Mouse (Mus musculus): ENCODE data around the gene Pcsk7. TPM values are rescaled to one million over a fixed set of nuclear protein-coding genes. Genes with fewer than 3 reads are reported as not detected.

The Pcsk7 gene
- polyA plus RNA-seq, 1 experiment, result 22.3 TPM

DNA sequence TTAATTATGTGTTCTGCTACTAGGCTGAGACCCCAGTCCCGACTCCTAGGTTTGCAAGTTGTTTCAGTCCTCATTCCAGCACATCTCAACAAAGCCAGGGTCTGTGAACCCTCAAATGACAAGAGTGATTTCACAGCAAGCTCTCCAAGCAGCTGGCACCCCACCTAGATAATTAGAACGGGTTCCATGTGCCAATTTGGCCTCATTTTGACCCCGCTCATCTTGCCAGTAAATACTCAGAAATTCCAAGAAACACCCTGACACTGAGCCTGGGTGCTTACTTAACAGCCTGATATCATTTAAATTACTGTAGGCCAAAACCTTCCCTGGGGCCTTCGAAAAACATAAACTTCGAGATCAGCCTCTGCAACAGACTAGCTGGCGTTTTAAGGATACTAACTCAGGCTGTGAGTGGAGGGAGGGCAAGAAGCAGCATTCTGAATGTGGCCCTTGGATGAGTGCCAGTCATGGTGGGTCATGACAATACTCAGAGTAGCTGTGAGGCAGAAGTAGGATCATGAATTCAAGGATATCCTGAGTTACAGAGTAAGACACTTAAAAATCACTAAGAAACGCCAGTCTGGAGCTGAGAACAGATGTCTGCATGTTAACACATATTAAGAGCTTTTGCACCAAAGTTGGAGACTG is 51.9 kb downstream of the Pcsk7 start:
- Histone ChIP-seq H3K4me3 (ENCODE audit: insufficient read depth, low read length) (no peak overlapping the region), H3K27ac (ENCODE audit: insufficient read depth, low read depth, low read length) (no peak overlapping the region), H3K4me1 (ENCODE audit: control insufficient read depth, insufficient read depth, low read length) (peaks cover 46% of the 10 kb centered on the region)
- TF ChIP-seq CTCF (IDR thresholded peaks at IDR 0.05; ENCODE audit: low read depth, low read length) (no peak), POLR2A (IDR thresholded peaks at IDR 0.05; ENCODE audit: borderline replicate concordance, low read depth, low read length) (no peak)

DNA sequence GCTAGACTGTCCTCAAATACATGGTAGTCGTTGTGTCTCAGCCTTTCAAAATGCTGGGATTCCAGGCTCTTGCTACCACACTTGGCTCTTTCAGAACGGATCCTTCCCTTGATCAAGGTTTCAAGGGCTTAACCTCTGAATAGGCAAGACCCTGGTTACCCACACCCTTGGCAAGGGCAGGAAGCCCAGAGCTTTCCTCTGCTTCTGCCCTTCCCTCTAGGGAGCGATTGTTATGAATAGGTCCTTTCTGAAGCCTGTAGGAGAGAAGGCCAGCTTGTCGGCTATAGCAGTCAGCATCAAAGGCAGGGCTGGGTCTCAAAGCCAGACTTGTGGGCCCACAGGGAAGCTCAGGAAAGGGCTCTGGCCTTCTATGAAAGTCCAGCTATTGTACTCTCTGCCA is 52.6 kb downstream of the Pcsk7 start:
- Histone ChIP-seq H3K27ac (ENCODE audit: insufficient read depth, low read depth, low read length) (peak overlapping the region; percentile 11; the same call in 1 of the 2 replicates), H3K4me1 (ENCODE audit: control insufficient read depth, insufficient read depth, low read length) (peaks cover 44% of the 10 kb centered on the region), H3K4me3 (ENCODE audit: insufficient read depth, low read length) (no peak overlapping the region)
- TF ChIP-seq POLR2A (IDR thresholded peaks at IDR 0.05; ENCODE audit: borderline replicate concordance, low read depth, low read length) (no peak), CTCF (IDR thresholded peaks at IDR 0.05; ENCODE audit: low read depth, low read length) (no peak)

DNA sequence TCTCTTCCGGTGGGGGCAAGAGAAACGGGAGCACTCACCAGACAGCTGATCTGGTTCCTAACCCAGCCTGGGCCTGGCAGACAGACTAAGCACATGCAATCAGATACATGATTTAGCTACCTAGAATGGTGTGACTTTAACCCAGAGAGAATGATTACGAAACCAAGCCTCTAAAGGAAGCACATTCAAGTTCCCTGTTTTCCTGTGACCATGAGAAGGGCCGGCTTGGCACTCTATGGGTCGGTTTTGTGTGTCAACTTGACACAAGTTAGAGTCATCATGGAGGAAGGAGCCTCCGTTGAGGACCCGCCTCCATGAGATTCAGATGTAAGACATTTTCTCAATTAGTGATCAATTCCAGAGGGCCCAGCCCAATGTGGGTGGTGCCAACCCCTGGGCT is 53.4 kb downstream of the Pcsk7 start:
- Histone ChIP-seq H3K4me1 (ENCODE audit: control insufficient read depth, insufficient read depth, low read length) (peaks cover 44% of the 10 kb centered on the region), H3K27ac (ENCODE audit: insufficient read depth, low read depth, low read length) (peak overlapping the region; percentile 39), H3K4me3 (ENCODE audit: insufficient read depth, low read length) (no peak overlapping the region)
- TF ChIP-seq CTCF (IDR thresholded peaks at IDR 0.05; ENCODE audit: low read depth, low read length) (no peak), POLR2A (IDR thresholded peaks at IDR 0.05; ENCODE audit: borderline replicate concordance, low read depth, low read length) (no peak)

DNA sequence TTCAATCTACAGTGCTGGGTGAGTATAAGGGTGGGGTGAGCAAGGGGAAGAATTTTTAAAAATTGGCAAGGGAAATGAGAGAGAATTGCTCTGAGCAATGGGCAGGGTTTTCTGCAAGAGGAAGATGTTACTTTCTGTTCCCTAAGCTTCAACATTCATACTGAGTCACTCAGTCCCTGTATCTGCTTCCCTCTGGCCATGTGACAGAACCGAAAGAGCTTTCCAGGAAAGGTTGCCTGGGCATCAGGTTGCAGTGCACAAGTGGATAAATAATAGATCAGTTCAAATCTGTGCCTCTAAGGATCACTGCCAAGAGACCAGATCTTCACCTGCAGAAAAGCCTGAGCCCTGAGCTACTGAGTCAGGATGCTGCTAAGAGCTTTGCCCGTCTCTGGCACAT is 55.6 kb downstream of the Pcsk7 start:
- Histone ChIP-seq H3K27ac (ENCODE audit: insufficient read depth, low read depth, low read length) (peak overlapping the region; percentile 83), H3K4me1 (ENCODE audit: control insufficient read depth, insufficient read depth, low read length) (peaks cover 44% of the 10 kb centered on the region), H3K4me3 (ENCODE audit: insufficient read depth, low read length) (no peak overlapping the region)
- TF ChIP-seq POLR2A (IDR thresholded peaks at IDR 0.05; ENCODE audit: borderline replicate concordance, low read depth, low read length), result no peak
- no peak for TF ChIP-seq CTCF (IDR thresholded peaks at IDR 0.05; ENCODE audit: low read depth, low read length)

GRCm38 (mm10) chr9:45963577-45963976 is 57.3 kb downstream of the Pcsk7 start:
- Histone ChIP-seq H3K27ac (ENCODE audit: insufficient read depth, low read depth, low read length) (no peak overlapping the region), H3K4me1 (ENCODE audit: control insufficient read depth, insufficient read depth, low read length) (peaks cover 39% of the 10 kb centered on the region), H3K4me3 (ENCODE audit: insufficient read depth, low read length) (no peak overlapping the region)
- no peak for TF ChIP-seq POLR2A (IDR thresholded peaks at IDR 0.05; ENCODE audit: borderline replicate concordance, low read depth, low read length)
- TF ChIP-seq CTCF (IDR thresholded peaks at IDR 0.05; ENCODE audit: low read depth, low read length), result no peak

DNA sequence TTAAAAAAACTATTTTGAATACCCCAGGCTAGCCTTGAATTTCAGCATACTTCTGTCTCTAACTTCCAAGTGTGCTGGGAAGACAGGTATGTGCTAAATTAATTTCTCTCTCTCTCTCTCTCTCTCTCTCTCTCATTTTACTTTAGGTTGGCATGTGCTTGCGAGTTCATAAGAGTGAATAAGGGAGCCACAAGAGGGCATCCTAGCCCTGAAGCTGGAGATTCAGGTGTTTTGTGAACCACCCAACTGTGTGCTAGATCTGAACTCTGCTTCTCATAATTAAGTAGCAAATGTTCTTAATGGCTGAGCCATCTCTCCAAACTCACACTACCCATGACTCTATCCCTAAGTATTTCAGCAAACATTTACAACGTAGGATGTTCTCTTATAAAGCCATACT is 70.6 kb downstream of the Pcsk7 start:
- TF ChIP-seq POLR2A (IDR thresholded peaks at IDR 0.05; ENCODE audit: borderline replicate concordance, low read depth, low read length), result no peak
- TF ChIP-seq CTCF (IDR thresholded peaks at IDR 0.05; ENCODE audit: low read depth, low read length), result no peak
- Histone ChIP-seq H3K4me1 (ENCODE audit: control insufficient read depth, insufficient read depth, low read length) (peaks cover 18% of the 10 kb centered on the region), H3K4me3 (ENCODE audit: insufficient read depth, low read length) (no peak overlapping the region), H3K27ac (ENCODE audit: insufficient read depth, low read depth, low read length) (no peak overlapping the region)

Other genes starting within 250 kb of the Pcsk7 start
- gene Cep164, start 77.8 kb upstream of the Pcsk7 start, polyA plus RNA-seq (2012; ENCODE audit: insufficient read depth, insufficient read length, missing spikeins), result 17.0 and 17.9 TPM in 2 replicates
- gene Bace1, start 67.9 kb upstream of the Pcsk7 start, polyA plus RNA-seq (2012; ENCODE audit: insufficient read depth, insufficient read length, missing spikeins), result 0.93 and 2.0 TPM in 2 replicates
- 30.5 and 33.0 TPM in 2 replicates for gene Rnf214, start 414 bp downstream of the Pcsk7 start, polyA plus RNA-seq (2012; ENCODE audit: insufficient read depth, insufficient read length, missing spikeins)
- 7.1 and 9.9 TPM in 2 replicates for gene Tagln, start 29.6 kb downstream of the Pcsk7 start, polyA plus RNA-seq (2012; ENCODE audit: insufficient read depth, insufficient read length, missing spikeins)
- 110 and 122 TPM in 2 replicates for gene Sidt2, start 48.8 kb downstream of the Pcsk7 start, polyA plus RNA-seq (2012; ENCODE audit: insufficient read depth, insufficient read length, missing spikeins)
- 41.0 and 44.9 TPM in 2 replicates for gene Pafah1b2, start 106.2 kb downstream of the Pcsk7 start, polyA plus RNA-seq (2012; ENCODE audit: insufficient read depth, insufficient read length, missing spikeins)
- 23.4 and 24.4 TPM in 2 replicates for gene Sik3, start 106.3 kb downstream of the Pcsk7 start, polyA plus RNA-seq (2012; ENCODE audit: insufficient read depth, insufficient read length, missing spikeins)

Data from bone marrow macrophage, adult 2 months (primary cell).